Mouse (Mus musculus): ENCODE measurements around the gene Trim21.

Trim21 gene

DNA sequence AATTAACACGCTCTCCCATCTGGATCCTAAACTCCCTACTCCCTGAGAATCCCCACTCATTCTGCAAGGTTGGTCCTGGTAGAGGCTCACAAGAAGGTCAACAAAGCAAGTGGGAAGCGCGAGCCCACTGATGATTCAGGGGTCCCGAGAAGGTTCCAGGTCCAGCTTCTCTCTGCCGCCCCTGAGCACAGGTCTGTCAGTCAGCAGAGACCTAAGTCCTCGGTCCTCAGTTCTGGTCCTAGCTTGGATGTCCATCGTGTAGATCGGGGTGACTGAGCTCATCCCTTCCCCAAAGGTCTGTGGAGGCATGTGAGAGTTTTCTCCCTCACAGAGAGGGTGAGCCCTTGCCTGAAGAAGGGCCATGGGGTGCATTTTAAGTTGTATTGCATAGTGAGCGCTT, 57.2 kb downstream of the Trim21 start:
- DNase-seq (ENCODE audit: low read depth, low spot score): no peak

Measured in skeletal muscle tissue, adult 2 months (tissue).